Mouse (Mus musculus) limb, embryonic 13.5 days (tissue): Measurements from ENCODE around the gene Cep68. TPM values are rescaled to one million over a fixed set of nuclear protein-coding genes. Genes with fewer than 3 reads are reported as not detected.

ENCODE experiments used
- ATAC-seq: fragments of 200-750 bp; cut with Nextera tagmentation; 2 replicates; pipeline ENCODE4 v1.8.0; 2017; ENCODE audit warnings: low read depth, moderate number of reproducible peaks, moderate TSS enrichment; ENCODE audit not compliant: low FRiP score
- H3K27ac ChIP-seq: fragments of 300-500 bp; sonication (generic); 2 replicates; pipeline ENCODE4 v1.5.1; 2015; ENCODE audit warnings: inconsistent platforms, mild to moderate bottlenecking, moderate library complexity
- H3K27me3 ChIP-seq: fragments of 300-500 bp; sonication (generic); 2 replicates; pipeline ENCODE4 v1.6.1; 2015; ENCODE audit warnings: mild to moderate bottlenecking, inconsistent platforms
- H3K36me3 ChIP-seq: fragments of 300-500 bp; sonication (generic); 2 replicates; pipeline ENCODE4 v1.6.1; 2015; ENCODE audit warnings: inconsistent platforms, mild to moderate bottlenecking, moderate library complexity
- H3K4me1 ChIP-seq: fragments of 300-500 bp; sonication (generic); 2 replicates; pipeline ENCODE4 v1.6.1; 2015; ENCODE audit warnings: inconsistent platforms
- H3K4me2 ChIP-seq: fragments of 300-500 bp; sonication (generic); replicated peaks from 2 replicates; pipeline ENCODE4 v1.6.1; 2015; ENCODE audit warnings: inconsistent platforms, mild to moderate bottlenecking, moderate library complexity
- H3K4me3 ChIP-seq: fragments of 300-500 bp; sonication (generic); 2 replicates; pipeline ENCODE4 v1.5.1; 2015; ENCODE audit warnings: moderate library complexity, mild to moderate bottlenecking, inconsistent platforms
- H3K9ac ChIP-seq: fragments of 300-500 bp; sonication (generic); 2 replicates; pipeline ENCODE4 v1.6.1; 2015; ENCODE audit warnings: mild to moderate bottlenecking, inconsistent platforms
- H3K9me3 ChIP-seq: fragments of 300-500 bp; sonication (generic); 2 replicates; pipeline ENCODE4 v1.6.1; 2016; ENCODE audit warnings: inconsistent platforms
- WGBS: fragments of 180-500 bp; shearing (Covaris S2); methylation state at CpG from one replicate; pipeline ENCODE4 v1.1.7; 2015; 5-methylcytosine and 5-hydroxymethylcytosine counted together
- polyA plus RNA-seq: library from polyadenylated mRNA; unstranded; fragments of >200 nt; fragmentation: Nextera tagmentation; extraction: Ambion mirVana; gene quantifications from 2 replicates; pipeline ENCODE4 v1.2.1, GENCODE M21; 2015

Cep68 gene
- polyA plus RNA-seq, 1 experiment from 2014 or later: 36.8 TPM

DNA sequence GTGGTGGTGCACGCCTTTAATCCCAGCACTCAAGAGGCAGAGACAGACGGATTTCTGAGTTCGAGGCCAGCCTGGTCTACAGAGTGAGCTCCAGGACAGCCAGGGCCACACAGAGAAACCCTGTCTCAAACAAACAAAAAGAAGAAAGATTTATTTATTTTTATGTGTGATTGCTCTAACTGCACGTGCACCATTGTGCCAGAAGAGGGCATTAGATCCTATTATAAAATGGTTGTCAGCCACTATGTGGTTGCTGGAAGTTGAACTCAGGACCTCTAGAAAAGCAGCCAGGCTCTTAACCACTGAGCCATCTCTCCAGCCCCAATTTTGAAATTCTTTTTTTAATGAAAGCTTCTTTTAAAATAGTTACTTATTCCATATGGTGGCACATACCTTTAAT lies 32.8 kb downstream of the Cep68 start:
- 89% methylated on average over 4 of the region's 4 CpGs for WGBS
- peaks cover 65% of the 10 kb centered on the region for H3K36me3 ChIP-seq
- no peaks in the 10 kb centered on the region for H3K9me3 ChIP-seq
- H3K4me3 ChIP-seq: no peak overlapping the region
- no peak for ATAC-seq
- H3K4me1 ChIP-seq: peaks cover under 1% of the 10 kb centered on the region; the same call in 1 of the 2 replicates
- no peak overlapping the region for H3K27ac ChIP-seq
- no peak overlapping the region for H3K4me2 ChIP-seq
- H3K27me3 ChIP-seq: no peaks in the 10 kb centered on the region
- H3K9ac ChIP-seq: no peak overlapping the region

DNA sequence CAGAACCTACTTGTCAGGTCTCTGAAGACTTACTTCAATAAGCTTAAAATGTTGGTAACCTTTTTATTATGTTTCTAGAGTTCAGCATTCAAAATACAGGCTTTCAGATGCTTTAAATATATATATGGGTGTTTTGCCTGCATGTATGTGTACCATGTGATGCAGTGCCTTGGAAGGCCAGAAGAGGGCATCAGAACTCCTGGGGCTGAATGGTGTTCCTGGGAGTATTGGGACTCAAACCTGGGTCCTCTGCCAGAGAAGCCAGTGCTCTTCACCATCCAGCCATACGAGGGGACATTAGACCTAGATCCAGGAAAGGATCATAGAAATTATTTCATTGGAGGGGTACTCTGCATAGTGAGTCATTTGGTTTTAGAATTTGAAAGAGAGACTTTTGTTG lies 34.5 kb downstream of the Cep68 start:
- Histone ChIP-seq H3K36me3 (peaks cover 50% of the 10 kb centered on the region), H3K9me3 (no peaks in the 10 kb centered on the region), H3K4me3 (no peak overlapping the region), H3K27ac (no peak overlapping the region), H3K4me1 (peaks cover 10% of the 10 kb centered on the region; the same call in 1 of the 2 replicates), H3K9ac (no peak overlapping the region), H3K4me2 (no peak overlapping the region), H3K27me3 (no peaks in the 10 kb centered on the region)
- ATAC-seq: no peak
- 100% methylated on average over 1 of the region's 1 CpGs for WGBS

DNA sequence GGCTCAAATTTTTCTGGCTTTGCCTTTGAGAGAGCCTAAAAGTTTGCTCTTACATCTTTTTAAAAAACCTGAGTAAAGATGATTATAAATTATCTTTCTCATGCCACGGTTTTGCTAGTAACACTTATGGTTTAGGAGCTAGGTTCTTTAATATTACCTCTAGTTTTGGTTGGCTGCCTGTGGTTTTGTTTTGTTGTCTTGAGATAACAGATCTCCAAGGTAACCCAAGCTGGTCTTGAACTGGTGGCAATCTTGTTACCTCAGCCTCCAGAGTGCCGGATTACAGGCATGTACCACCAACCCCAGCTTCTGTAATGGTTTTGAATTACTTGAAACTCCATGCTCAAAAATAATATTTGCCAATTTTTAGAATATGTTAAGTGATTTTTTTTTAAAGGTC lies 37.4 kb downstream of the Cep68 start:
- Histone ChIP-seq H3K9me3 (no peaks in the 10 kb centered on the region), H3K4me1 (peaks cover 11% of the 10 kb centered on the region), H3K9ac (no peak overlapping the region), H3K27ac (no peak overlapping the region), H3K27me3 (no peaks in the 10 kb centered on the region), H3K36me3 (peaks cover 24% of the 10 kb centered on the region), H3K4me3 (no peak overlapping the region), H3K4me2 (no peak overlapping the region)
- ATAC-seq: no peak
- 79% methylated on average over 2 of the region's 2 CpGs for WGBS

DNA sequence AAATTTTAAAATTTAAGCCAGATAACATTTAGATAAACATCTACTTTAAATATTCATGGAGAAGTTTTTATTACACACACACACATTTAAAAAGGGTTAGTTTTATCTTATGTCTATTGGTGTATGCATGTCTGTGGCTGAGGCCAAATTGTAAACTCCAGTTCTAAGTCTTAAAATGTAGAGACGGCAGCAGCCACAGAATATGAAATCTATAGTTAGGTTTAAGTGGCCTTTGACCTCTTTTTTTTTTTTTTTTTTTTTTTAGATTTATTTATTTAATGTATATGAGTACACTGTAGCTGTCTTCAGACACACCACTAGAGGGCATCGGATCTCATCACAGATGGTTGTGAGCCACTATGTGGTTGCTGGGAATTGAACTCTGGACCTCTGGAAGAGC lies 41.6 kb downstream of the Cep68 start:
- no peaks in the 10 kb centered on the region for H3K27me3 ChIP-seq
- no peak for ATAC-seq
- WGBS: 76% methylated on average over 2 of the region's 2 CpGs
- peaks cover 39% of the 10 kb centered on the region for H3K4me1 ChIP-seq
- no peak overlapping the region for H3K27ac ChIP-seq
- H3K9me3 ChIP-seq: no peaks in the 10 kb centered on the region
- no peak overlapping the region for H3K4me3 ChIP-seq
- H3K4me2 ChIP-seq: no peak overlapping the region
- H3K9ac ChIP-seq: no peak overlapping the region
- no peaks in the 10 kb centered on the region; the same call in 1 of the 2 replicates for H3K36me3 ChIP-seq

DNA sequence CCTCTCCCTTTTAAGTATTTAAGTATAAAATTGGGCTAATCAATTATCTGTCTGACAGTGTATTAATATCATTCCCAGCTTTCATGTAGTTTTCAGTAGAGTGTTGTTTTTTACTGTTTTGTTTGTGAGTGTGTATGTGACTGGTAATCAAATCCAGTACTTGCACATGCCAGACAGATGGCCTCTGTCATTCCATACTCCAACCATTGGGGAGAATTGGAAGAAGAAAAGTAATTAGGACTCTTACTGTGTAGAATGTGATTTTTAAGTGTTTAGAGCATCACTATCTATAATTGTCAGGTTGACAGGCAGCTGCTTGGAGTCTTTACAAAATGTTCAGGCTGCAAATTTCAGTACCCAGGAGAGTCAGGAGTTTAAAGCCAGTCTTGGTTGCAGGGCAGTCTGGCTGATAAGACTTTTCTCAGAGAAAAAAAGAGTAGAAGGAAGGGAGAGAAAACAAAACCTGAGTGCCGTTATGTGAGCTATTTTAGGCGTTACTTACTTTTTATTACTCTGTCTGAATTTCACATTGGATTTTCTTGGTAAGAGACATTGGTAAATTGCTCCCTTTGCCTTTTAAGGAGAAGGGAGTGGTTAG lies 42.5 kb downstream of the Cep68 start:
- no peaks in the 10 kb centered on the region; the same call in 1 of the 2 replicates for H3K36me3 ChIP-seq
- H3K9me3 ChIP-seq: no peaks in the 10 kb centered on the region
- H3K9ac ChIP-seq: no peak overlapping the region
- H3K27ac ChIP-seq: no peak overlapping the region
- no peak for ATAC-seq
- 38% methylated on average over 2 of the region's 2 CpGs for WGBS
- H3K4me2 ChIP-seq: no peak overlapping the region
- peaks cover 42% of the 10 kb centered on the region for H3K4me1 ChIP-seq
- H3K4me3 ChIP-seq: no peak overlapping the region
- no peaks in the 10 kb centered on the region for H3K27me3 ChIP-seq

DNA sequence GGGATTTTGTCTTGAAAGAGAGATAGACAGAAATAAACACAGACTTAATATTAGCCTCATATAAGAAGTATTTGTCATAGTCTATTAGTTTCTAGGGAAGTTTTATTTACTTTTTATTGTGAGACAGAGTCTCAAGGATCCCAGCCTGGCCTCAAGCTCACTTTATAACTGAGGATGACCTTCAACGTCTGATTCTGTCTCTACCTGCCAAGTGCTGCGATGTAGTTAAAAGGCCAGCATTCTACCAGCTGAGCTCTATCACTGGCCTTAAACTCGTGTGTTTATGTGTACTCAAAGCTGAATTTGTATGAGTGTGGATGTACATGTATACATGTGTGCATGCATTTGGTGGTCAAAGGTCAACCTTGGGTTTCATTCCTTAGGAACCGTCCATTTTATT lies 43.7 kb downstream of the Cep68 start:
- no peak overlapping the region for H3K4me2 ChIP-seq
- no peaks in the 10 kb centered on the region for H3K27me3 ChIP-seq
- 85% methylated on average over 4 of the region's 4 CpGs for WGBS
- no peak overlapping the region for H3K9ac ChIP-seq
- H3K36me3 ChIP-seq: no peaks in the 10 kb centered on the region; the same call in 1 of the 2 replicates
- ATAC-seq: no peak
- peaks cover 33% of the 10 kb centered on the region for H3K4me1 ChIP-seq
- no peak overlapping the region for H3K4me3 ChIP-seq
- no peak overlapping the region for H3K27ac ChIP-seq
- H3K9me3 ChIP-seq: no peaks in the 10 kb centered on the region

DNA sequence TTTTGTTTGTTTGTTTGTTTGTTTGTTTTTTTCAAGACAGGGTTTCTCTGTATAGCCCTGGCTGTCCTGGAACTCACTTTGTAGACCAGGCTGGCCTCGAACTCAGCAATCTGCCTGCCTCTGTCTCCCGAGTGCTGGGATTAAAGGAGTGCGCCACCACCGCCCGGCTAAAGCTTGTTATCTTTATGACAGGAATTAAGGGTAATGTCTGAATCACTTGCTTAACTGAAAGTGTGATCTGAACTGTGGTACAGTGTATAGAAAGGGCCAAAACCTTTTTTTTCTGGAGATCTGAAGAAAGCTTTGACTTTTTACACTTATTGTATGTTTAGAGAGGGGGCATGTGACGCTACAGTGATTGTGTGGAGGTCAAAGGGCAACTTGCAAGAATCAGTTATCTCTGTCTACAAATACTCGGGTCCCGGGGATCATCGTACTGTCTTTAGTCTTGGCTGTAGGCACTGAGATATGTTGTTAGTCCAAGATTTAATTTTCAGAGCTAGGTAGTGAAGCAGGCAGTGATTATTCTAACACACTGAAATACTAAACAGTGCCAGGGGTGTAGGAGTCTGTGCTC lies 44.3 kb downstream of the Cep68 start:
- H3K4me3 ChIP-seq: no peak overlapping the region
- no peaks in the 10 kb centered on the region; the same call in 1 of the 2 replicates for H3K36me3 ChIP-seq
- H3K27me3 ChIP-seq: no peaks in the 10 kb centered on the region
- no peak overlapping the region for H3K9ac ChIP-seq
- no peaks in the 10 kb centered on the region for H3K9me3 ChIP-seq
- H3K27ac ChIP-seq: no peak overlapping the region
- peaks cover 33% of the 10 kb centered on the region for H3K4me1 ChIP-seq
- no peak overlapping the region for H3K4me2 ChIP-seq
- ATAC-seq: no peak
- 76% methylated on average over 9 of the region's 9 CpGs for WGBS

DNA sequence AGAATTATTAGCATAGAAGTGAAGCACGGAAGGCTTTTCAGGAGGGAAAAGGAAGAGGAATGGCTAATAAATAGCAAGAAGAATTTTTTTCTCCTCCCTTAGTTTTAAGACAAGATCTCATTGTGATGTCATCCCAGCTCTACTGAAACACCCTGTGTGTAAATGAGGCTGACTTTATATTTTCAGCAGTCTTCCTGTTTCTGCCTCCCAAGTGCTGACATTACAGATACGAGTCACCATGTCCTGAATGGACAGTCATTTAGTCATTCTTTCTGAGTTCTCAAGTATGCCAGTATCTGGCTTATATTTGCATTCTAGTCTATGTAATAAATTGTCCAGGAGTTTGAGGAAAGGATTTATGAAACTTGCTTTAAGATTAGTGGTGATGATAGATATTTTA lies 44.9 kb downstream of the Cep68 start:
- Histone ChIP-seq H3K4me2 (peak overlapping the region; percentile 21; the same call in 1 of the 2 replicates), H3K27me3 (no peaks in the 10 kb centered on the region), H3K4me3 (no peak overlapping the region), H3K36me3 (no peaks in the 10 kb centered on the region; the same call in 1 of the 2 replicates), H3K4me1 (peaks cover 33% of the 10 kb centered on the region), H3K27ac (no peak overlapping the region), H3K9me3 (no peaks in the 10 kb centered on the region), H3K9ac (no peak overlapping the region)
- ATAC-seq: no peak
- WGBS: 82% methylated on average over 2 of the region's 2 CpGs

DNA sequence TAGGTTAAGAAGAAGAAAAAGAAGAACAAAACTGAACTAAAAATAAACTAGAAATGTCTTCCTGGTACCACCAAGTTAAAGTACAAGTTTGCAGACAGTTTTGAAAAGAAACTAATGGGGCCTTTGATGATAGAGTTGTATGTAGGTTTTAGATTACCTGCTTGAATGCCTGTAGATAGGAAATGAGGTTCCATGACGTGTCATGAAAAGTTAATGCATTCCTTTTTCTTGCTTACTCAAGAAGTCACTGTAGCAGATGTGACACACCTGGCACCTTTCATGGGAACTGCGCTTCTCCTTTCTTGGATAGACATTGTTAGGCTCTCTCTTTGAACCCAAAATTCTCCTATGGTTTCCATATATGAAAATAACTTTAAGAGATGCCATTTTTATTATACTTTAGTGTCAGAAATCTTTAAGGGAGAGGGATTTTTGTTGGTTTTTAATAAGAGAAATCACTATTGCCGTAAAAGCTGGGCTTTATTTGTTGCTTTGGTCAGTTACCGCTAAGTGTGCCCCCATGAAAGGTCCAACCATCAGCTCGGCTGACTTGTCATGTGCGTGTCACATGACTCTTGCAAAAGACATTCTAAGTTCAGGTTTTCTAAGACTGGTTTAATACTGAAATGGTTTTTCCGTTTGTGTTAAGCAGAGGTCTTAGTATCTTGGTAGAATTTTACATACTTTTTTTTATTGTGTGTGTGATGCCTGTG lies 46.8 kb downstream of the Cep68 start:
- 50% methylated on average over 7 of the region's 7 CpGs for WGBS

DNA sequence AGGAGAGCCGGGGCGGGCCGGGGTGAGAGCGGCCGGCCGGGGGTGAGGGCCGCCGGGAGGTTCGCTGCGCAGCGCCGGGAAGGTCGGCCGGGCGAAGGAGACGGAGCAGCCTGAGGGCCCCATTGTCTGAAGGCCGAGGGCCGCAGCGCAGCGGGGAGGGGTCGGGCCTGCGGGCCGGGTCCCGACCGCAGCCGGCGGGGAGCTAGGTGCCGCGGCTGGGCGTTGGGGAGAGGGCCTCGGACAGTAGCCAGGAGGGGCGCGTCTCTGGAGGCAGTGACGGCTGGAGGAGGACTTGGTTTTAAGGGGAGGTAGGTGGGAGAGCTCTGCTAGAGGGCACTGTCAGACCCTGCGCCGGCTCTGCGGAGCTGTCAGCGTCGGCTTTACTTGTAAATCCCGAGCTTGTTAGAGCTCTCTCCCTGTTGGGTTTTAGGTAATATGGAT lies 47.5 kb downstream of the Cep68 start:
- H3K9me3 ChIP-seq: no peaks in the 10 kb centered on the region
- peak overlapping the region; percentile 87 for H3K4me2 ChIP-seq
- peak overlapping the region; percentile 96 for H3K9ac ChIP-seq
- H3K4me1 ChIP-seq: peaks cover 30% of the 10 kb centered on the region
- H3K4me3 ChIP-seq: peak overlapping the region; percentile 91
- WGBS: 1% methylated on average over 40 of the region's 40 CpGs
- ATAC-seq: peak; percentile 18
- H3K27ac ChIP-seq: peak overlapping the region; percentile 94
- H3K36me3 ChIP-seq: no peaks in the 10 kb centered on the region
- H3K27me3 ChIP-seq: no peaks in the 10 kb centered on the region

More for the DNA sequence above, 46.8 kb downstream of the Cep68 start:
- H3K4me2 ChIP-seq: peak overlapping the region; percentile 87
- no peaks in the 10 kb centered on the region for H3K36me3 ChIP-seq
- peak overlapping the region; percentile 91 for H3K4me3 ChIP-seq
- no peaks in the 10 kb centered on the region for H3K27me3 ChIP-seq
- H3K9me3 ChIP-seq: no peaks in the 10 kb centered on the region
- ATAC-seq: no peak
- no peak overlapping the region for H3K27ac ChIP-seq
- peaks cover 33% of the 10 kb centered on the region for H3K4me1 ChIP-seq
- H3K9ac ChIP-seq: peak overlapping the region; percentile 96

DNA sequence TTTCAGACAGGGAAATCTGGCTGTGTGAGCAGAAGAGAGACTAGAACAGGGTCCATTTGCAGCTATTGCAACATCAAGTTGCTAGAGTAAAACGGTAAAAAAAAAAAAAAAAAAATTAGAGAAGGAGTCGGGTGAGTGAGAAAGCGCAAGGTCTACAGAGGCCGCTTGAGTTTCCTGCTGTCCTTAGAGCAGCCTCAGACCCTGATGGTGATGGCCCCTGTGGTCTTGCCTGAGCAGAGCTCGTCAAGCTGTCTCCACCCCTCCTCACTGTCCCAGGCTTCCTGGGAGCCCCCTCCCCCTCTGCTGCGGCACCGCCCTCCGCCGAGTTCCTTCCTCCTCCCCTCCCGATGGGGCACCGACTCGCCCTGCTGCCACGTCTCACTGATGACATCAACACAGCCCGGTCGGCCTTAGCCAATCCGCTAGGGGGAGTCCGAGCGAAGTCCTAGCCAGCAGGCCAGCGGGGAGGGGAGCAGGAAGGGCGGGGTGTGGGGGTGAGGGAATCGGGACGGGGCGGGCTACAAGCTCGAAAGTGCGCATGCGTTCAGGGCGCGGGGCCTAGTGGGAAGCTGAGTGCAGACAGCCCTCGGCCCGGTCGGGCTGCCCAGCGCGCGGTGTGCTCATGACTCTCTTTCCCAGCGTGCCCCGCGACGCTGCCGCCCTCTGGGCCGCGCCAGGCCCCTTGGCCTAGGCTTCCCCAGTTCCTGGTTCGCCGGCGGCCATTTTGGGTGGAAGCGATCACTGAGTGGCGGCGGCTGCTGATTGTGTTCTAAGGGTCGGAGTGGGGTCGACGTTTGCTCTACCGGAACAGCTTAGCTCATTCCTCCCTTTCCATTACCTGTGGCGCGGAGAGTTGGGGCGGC lies 48.3 kb downstream of the Cep68 start, which contains the start of gene Rab1a:
TSS of gene Rab1a (plus strand) at position 720 of the 863 bp plus-strand sequence.
- WGBS: under 1% methylated on average over 53 of the region's 54 CpGs
- Histone ChIP-seq H3K9me3 (no peaks in the 10 kb centered on the region), H3K27ac (peak within 1 kb of the TSS; percentile 94), H3K4me3 (peak within 1 kb of the TSS; percentile 91), H3K9ac (peak within 1 kb of the TSS; percentile 96), H3K36me3 (no peaks in the 10 kb centered on the region), H3K27me3 (no peaks in the 10 kb centered on the region), H3K4me1 (peaks cover 24% of the 10 kb centered on the region), H3K4me2 (peak within 1 kb of the TSS; percentile 87)
- ATAC-seq: peak; percentile 98
